Mouse (Mus musculus): ENCODE measurements around the gene Fam163a. TPM values are rescaled to one million over a fixed set of nuclear protein-coding genes. Genes with fewer than 3 reads are reported as not detected.

Fam163a gene
- total RNA-seq, 1 experiment from 2014 or later: 14.1 TPM

DNA sequence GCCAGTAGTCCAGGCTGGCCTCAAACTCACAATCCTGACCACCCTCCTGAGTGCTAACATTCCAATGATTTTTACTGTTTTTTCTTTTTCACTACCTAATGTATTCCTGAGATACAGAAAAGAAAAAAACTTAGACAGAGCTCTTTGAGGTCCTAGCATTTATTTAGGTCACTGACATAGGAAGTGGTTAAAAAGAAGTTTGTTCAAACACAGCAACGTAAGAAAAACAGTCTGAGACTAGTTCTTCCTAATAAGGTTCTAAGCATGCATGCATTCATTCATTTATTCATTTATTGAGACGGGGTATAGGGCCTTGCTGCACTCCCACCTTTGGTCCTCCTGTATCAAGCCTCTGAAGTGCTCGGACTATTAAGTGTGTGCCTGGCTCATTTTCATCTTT lies 177.0 kb downstream of the Fam163a start:
- no peak for DNase-seq

Other genes starting within 250 kb of the Fam163a start
- 32.1 and 36.2 TPM in 2 replicates for gene Cep350, start 231.8 kb downstream of the Fam163a start, total RNA-seq (2021)
- 144 and 148 TPM in 2 replicates for gene Tor1aip2, start 169.6 kb downstream of the Fam163a start, total RNA-seq (2021)
- gene Tor1aip1, start 168.5 kb downstream of the Fam163a start, total RNA-seq (2021): 116 and 125 TPM in 2 replicates
- not detected in 2 replicates for gene Tdrd5, start 98.6 kb upstream of the Fam163a start, total RNA-seq (2021)
- gene Nphs2, start 105.7 kb upstream of the Fam163a start, total RNA-seq (2021): not detected in 2 replicates
- gene Gm2000, start 161.0 kb upstream of the Fam163a start, total RNA-seq (2021): 571 and 676 TPM in 2 replicates
- gene Axdnd1, start 216.1 kb upstream of the Fam163a start, total RNA-seq (2021): 2.9 and 5.6 TPM in 2 replicates

Measured in adrenal gland, postnatal 25 days (tissue).